ENCODE assay signal across 9 mouse cellular contexts in genomic region chr2:157750926-157751588, GRCm38 (mm10). TPM values are rescaled to one million over a fixed set of nuclear protein-coding genes. Genes with fewer than 3 reads are reported as not detected.
A peak's percentile ranks its signal among the peaks of the same experiment; 100 is the strongest.
DNase-seq lines count a peak whose midpoint lies in the region; ATAC-seq and TF ChIP-seq lines count a peak whose summit lies in the region.
"Had no signal": no experiment of that assay in that cellular context is flagged by ENCODE, and none has a peak within 500 bp of the region (broad histone marks: within the 10 kb centered on the region; RNA-seq: fewer than 3 reads in every experiment).

No protein-coding gene starts in this region.

- H3K9me3 ChIP-seq in heart, embryonic 12.5 days (replicated peaks), result 0 out of 2 replicates have a peak, but pooled peaks cover under 1% of the 10 kb centered on the region
- H3K9me3 ChIP-seq in E14TG2a.4 (ENCODE audit: low read length), result no peaks in the 10 kb centered on the region
- no peaks in the 10 kb centered on the region for H3K9me3 ChIP-seq in forebrain, embryonic 14.5 days (replicated peaks; ENCODE audit: control insufficient read depth, low read length)
- H3K9me3 ChIP-seq: liver, embryonic 15.5 days had no signal

- no peaks in the 10 kb centered on the region for H3K27me3 ChIP-seq in heart, embryonic 12.5 days (replicated peaks)
- H3K27me3 ChIP-seq in E14TG2a.4 (ENCODE audit: insufficient read depth, low read length), result no peaks in the 10 kb centered on the region
- H3K27me3 ChIP-seq in forebrain, embryonic 14.5 days (replicated peaks; ENCODE audit: control insufficient read depth, insufficient read depth, low read length), result no peaks in the 10 kb centered on the region
- H3K27me3 ChIP-seq: liver, embryonic 15.5 days had no signal

- no peak for ATAC-seq in heart, embryonic 12.5 days (ENCODE audit: insufficient number of reproducible peaks, low FRiP score)
- peak; percentile 69 for ATAC-seq in forebrain, embryonic 14.5 days

- no peak overlapping the region for H3K9ac ChIP-seq in heart, embryonic 12.5 days
- 0 out of 2 replicates have a peak overlapping the region, but pooled peaks have one; percentile 43 for H3K9ac ChIP-seq in forebrain, embryonic 14.5 days (ENCODE audit: low read length)
- H3K9ac ChIP-seq: liver, embryonic 15.5 days had no signal

- H3K4me2 ChIP-seq in heart, embryonic 12.5 days, result peak overlapping the region; percentile 36; the same call in 1 of the 2 replicates
- H3K4me2 ChIP-seq in forebrain, embryonic 14.5 days (ENCODE audit: low read length), result peak overlapping the region; percentile 43
- H3K4me2 ChIP-seq: liver, embryonic 15.5 days had no signal

- peaks cover 3% of the 10 kb centered on the region; the same call in 1 of the 2 replicates for H3K36me3 ChIP-seq in heart, embryonic 12.5 days
- peaks cover 50% of the 10 kb centered on the region for H3K36me3 ChIP-seq in E14TG2a.4 (ENCODE audit: insufficient read depth, low read length)
- H3K36me3 ChIP-seq in forebrain, embryonic 14.5 days (ENCODE audit: control insufficient read depth, insufficient read depth, low read length), result 0 out of 2 replicates have a peak, but pooled peaks cover 3% of the 10 kb centered on the region
- H3K36me3 ChIP-seq: liver, embryonic 15.5 days had no signal

- 67% methylated on average over 12 of the region's 12 CpGs for WGBS in heart, embryonic 12.5 days
- 33% methylated on average over 12 of the region's 12 CpGs for WGBS in forebrain, embryonic 14.5 days

- TF ChIP-seq CTCF in E14TG2a.4 (conservative IDR thresholded peaks at IDR 0.05; ENCODE audit: low read length), result no peak

- no peak overlapping the region for H3K27ac ChIP-seq in heart, embryonic 12.5 days (ENCODE audit: poor library complexity, severe bottlenecking)
- peak overlapping the region; percentile 84 for H3K27ac ChIP-seq in forebrain, embryonic 14.5 days (ENCODE audit: low read depth, low read length)
- H3K27ac ChIP-seq: liver, embryonic 15.5 days had no signal

- H3K4me1 ChIP-seq in heart, embryonic 12.5 days (replicated peaks), result peaks cover 43% of the 10 kb centered on the region
- H3K4me1 ChIP-seq in E14TG2a.4 (replicated peaks; ENCODE audit: low read depth, low read length), result peaks cover 62% of the 10 kb centered on the region
- peaks cover 45% of the 10 kb centered on the region for H3K4me1 ChIP-seq in forebrain, embryonic 14.5 days (ENCODE audit: control insufficient read depth, insufficient read depth, low read length)

- no peak for DNase-seq in heart, adult 18-20 months
- peak; percentile 86 for DNase-seq in forebrain, embryonic 14.5 days (ENCODE audit: low spot score)
- peak; percentile 33 for DNase-seq in lung, postnatal 36 days
- no peak for DNase-seq in frontal cortex, postnatal 36 days (ENCODE audit: low spot score in 2 of 2)
- no peak for DNase-seq in left cerebral cortex, adult 8-10 months (ENCODE audit: low spot score in 2 of 2)
- DNase-seq in left cerebral cortex, adult 9 months (ENCODE audit: low spot score in 2 of 2), result no peak

- H3K4me3 ChIP-seq in heart, embryonic 12.5 days, result no peak overlapping the region
- H3K4me3 ChIP-seq in E14TG2a.4 (replicated peaks; ENCODE audit: low read length), result peak overlapping the region; percentile 61
- H3K4me3 ChIP-seq in forebrain, embryonic 14.5 days (ENCODE audit: low read depth, low read length), result no peak overlapping the region
- H3K4me3 ChIP-seq: liver, embryonic 15.5 days had no signal

RNA-seq across cellular contexts. Expression of gene Ctnnbl1, which starts 13.9 kb away (rescaled TPM):
- 33.0 and 34.4 TPM in 2 replicates for polyA plus RNA-seq in heart, embryonic 12.5 days (2016; fragmentation: Nextera tagmentation; extraction: Ambion mirVana)
- 10 to 100 TPM; 11.6 TPM for total RNA-seq in heart, adult 18-20 months (2021)
- 86.7 and 89.4 TPM in 2 replicates for polyA plus RNA-seq in forebrain, embryonic 14.5 days (2014; fragmentation: Nextera tagmentation; extraction: Ambion mirVana)
- total RNA-seq in left cerebral cortex, adult 8-10 months (2022), result 10 to 100 TPM; 24.6 to 28.4 (median 27.7) TPM

Comparison
In these comparisons a context has a peak if more than half of its experiments do, and no peak if none do; other contexts are left out.
1. DNase-seq: peak in forebrain, embryonic 14.5 days (single experiment) and lung, postnatal 36 days (single experiment); none in heart, adult 18-20 months (0 of 2), frontal cortex, postnatal 36 days (0 of 2), left cerebral cortex, adult 8-10 months (0 of 2) and left cerebral cortex, adult 9 months (0 of 2).